Mouse (Mus musculus) G1E (cell line): Measurements from ENCODE around the gene Prodh2.
"Not testable (repeated sequence)": the region's sequence is repeated elsewhere in the genome, so short reads cannot be mapped to it uniquely, and the experiment has no call there.

Experiments
- CTCF ChIP-seq: IDR thresholded peaks from 2 replicates; pipeline ENCODE4 v1.5.1; 2012; ENCODE audit warnings: low read depth, low read length, inconsistent platforms, mixed read lengths
- GATA1 ChIP-seq: IDR thresholded peaks from 2 replicates; pipeline ENCODE4 v1.6.1; 2012; ENCODE audit warnings: borderline replicate concordance, low read length, inconsistent platforms, mixed read lengths
- TAL1 ChIP-seq: conservative IDR thresholded peaks from 2 replicates; pipeline ENCODE4 v1.6.1; 2012; ENCODE audit warnings: low read depth, low read length, inconsistent platforms, mixed read lengths

- not testable (repeated sequence) for TF ChIP-seq CTCF, GATA1, TAL1
Observed at GRCm38 (mm10) chr7:30476136-30476535, 17.3 kb upstream of the Prodh2 start.
